Mouse (Mus musculus) cerebellum, adult 2 months (tissue): ENCODE data around the gene Keap1. TPM values are rescaled to one million over a fixed set of nuclear protein-coding genes. Genes with fewer than 3 reads are reported as not detected.
"Not testable (repeated sequence)": the region's sequence is repeated elsewhere in the genome, so short reads cannot be mapped to it uniquely, and the experiment has no call there.

ENCODE experiments used
- DNase-seq, 2 experiments: peaks; one replicate each; pipeline ENCODE4 v3.0.0; 2021
- H3K27ac ChIP-seq: fragments of 200-500 bp; 2 replicates; pipeline ENCODE4 v1.5.1; 2012; ENCODE audit warnings: low read length, control low read depth, inconsistent platforms; ENCODE audit not compliant: insufficient read depth
- H3K27me3 ChIP-seq: fragments of 200-500 bp; 2 replicates; pipeline ENCODE4 v1.6.1; 2012; ENCODE audit warnings: inconsistent platforms, mild to moderate bottlenecking, low read length, moderate library complexity; ENCODE audit not compliant: control insufficient read depth, insufficient read depth
- H3K4me1 ChIP-seq: fragments of 200-500 bp; 2 replicates; pipeline ENCODE4 v1.6.1; 2011; ENCODE audit warnings: low read length; ENCODE audit not compliant: control insufficient read depth, insufficient read depth
- H3K4me3 ChIP-seq: fragments of 200-500 bp; replicated peaks from 2 replicates; pipeline ENCODE3; 2011; ENCODE audit warnings: mild to moderate bottlenecking, low read depth, low read length, control low read depth; ENCODE audit not compliant: insufficient read depth
- CTCF ChIP-seq: fragments of 200-500 bp; IDR thresholded peaks from 2 replicates; pipeline ENCODE4 v1.5.1; 2011; ENCODE audit warnings: low read depth, mild to moderate bottlenecking, control low read depth, low read length, moderate library complexity, borderline replicate concordance; ENCODE audit not compliant: insufficient read depth
- POLR2A ChIP-seq: fragments of 200-500 bp; IDR thresholded peaks from 2 replicates; pipeline ENCODE4 v1.6.1; 2011; ENCODE audit warnings: low read length, control low read depth, borderline replicate concordance; ENCODE audit not compliant: insufficient read depth
- whole genome bisulfite sequencing: fragments of 180-500 bp; shearing (Covaris S2); methylation state at CpG from one replicate; pipeline ENCODE4 v1.1.7; 2018; 5-methylcytosine and 5-hydroxymethylcytosine counted together
- polyA plus RNA-seq: library from polyadenylated mRNA; depleted of rRNA; stranded (reverse); fragments of >200 nt; gene quantifications from 2 replicates; pipeline ENCODE4 v1.2.3, GENCODE M21; 2012

The Keap1 gene
- polyA plus RNA-seq, 1 experiment, result 60.5 TPM

- TF ChIP-seq CTCF (no peak), POLR2A (no peak)
- DNase-seq, result no peak
- Histone ChIP-seq H3K27me3 (no peaks in the 10 kb centered on the region), H3K4me3 (no peak overlapping the region), H3K27ac (no peak overlapping the region), H3K4me1 (no peaks in the 10 kb centered on the region)
- WGBS, result 71% methylated on average over 8 of the region's 8 CpGs
These were observed 37.1 kb upstream of the Keap1 start for GRCm38 (mm10) chr9:21276307-21276706.

- H3K27me3 ChIP-seq, result no peaks in the 10 kb centered on the region
- no peak overlapping the region for H3K27ac ChIP-seq
- WGBS, result 86% methylated on average over 12 of the region's 12 CpGs
These were observed 36.6 kb upstream of the Keap1 start for GRCm38 (mm10) chr9:21275727-21276126.

GRCm38 (mm10) chr9:21275013-21275710 is 36.0 kb upstream of the Keap1 start:
- no peaks in the 10 kb centered on the region for H3K27me3 ChIP-seq
- no peak overlapping the region for H3K27ac ChIP-seq
- H3K4me3 ChIP-seq, result no peak overlapping the region
- TF ChIP-seq POLR2A (no peak), CTCF (no peak)
- no peaks in the 10 kb centered on the region for H3K4me1 ChIP-seq
- 70% methylated on average over 7 of the region's 7 CpGs for WGBS
- no peak for DNase-seq

More at GRCm38 (mm10) chr9:21275727-21276126, 36.6 kb upstream of the Keap1 start:
- no peaks in the 10 kb centered on the region for H3K4me1 ChIP-seq
- TF ChIP-seq POLR2A (no peak), CTCF (no peak)
- no peak overlapping the region for H3K4me3 ChIP-seq
- no peak for DNase-seq

GRCm38 (mm10) chr9:21274336-21274735 is 35.2 kb upstream of the Keap1 start:
- 85% methylated on average over 3 of the region's 3 CpGs for whole genome bisulfite sequencing
- no peaks in the 10 kb centered on the region for H3K4me1 ChIP-seq
- TF ChIP-seq CTCF (no peak), POLR2A (no peak)
- no peak for DNase-seq
- no peak overlapping the region for H3K27ac ChIP-seq
- H3K27me3 ChIP-seq, result no peaks in the 10 kb centered on the region
- no peak overlapping the region for H3K4me3 ChIP-seq

- TF ChIP-seq CTCF (no peak), POLR2A (no peak)
- H3K27ac ChIP-seq, result no peak overlapping the region
- WGBS, result 63% methylated on average over 7 of the region's 7 CpGs
- H3K27me3 ChIP-seq, result no peaks in the 10 kb centered on the region
- H3K4me3 ChIP-seq, result no peak overlapping the region
- no peaks in the 10 kb centered on the region for H3K4me1 ChIP-seq
- no peak for DNase-seq
These were observed 34.5 kb upstream of the Keap1 start for GRCm38 (mm10) chr9:21273520-21274228.

- 79% methylated on average over 8 of the region's 8 CpGs for WGBS
- no peaks in the 10 kb centered on the region for H3K27me3 ChIP-seq
- no peak overlapping the region for H3K27ac ChIP-seq
- DNase-seq, result no peak
- H3K4me1 ChIP-seq, result no peaks in the 10 kb centered on the region
- no peak for TF ChIP-seq POLR2A
- no peak for TF ChIP-seq CTCF
- no peak overlapping the region for H3K4me3 ChIP-seq
These were observed 33.9 kb upstream of the Keap1 start for GRCm38 (mm10) chr9:21273094-21273493.

GRCm38 (mm10) chr9:21272391-21272790 is 33.2 kb upstream of the Keap1 start:
- TF ChIP-seq CTCF (no peak), POLR2A (no peak)
- Histone ChIP-seq H3K4me1 (no peaks in the 10 kb centered on the region), H3K4me3 (no peak overlapping the region), H3K27me3 (no peaks in the 10 kb centered on the region), H3K27ac (no peak overlapping the region)
- no peak for DNase-seq
- 86% methylated on average over 9 of the region's 9 CpGs for WGBS

- WGBS, result 73% methylated on average over 5 of the region's 5 CpGs
- DNase-seq, H3K4me1 ChIP-seq, H3K27ac ChIP-seq, H3K27me3 ChIP-seq, H3K4me3 ChIP-seq: not testable (repeated sequence)
These were observed 30.4 kb upstream of the Keap1 start for GRCm38 (mm10) chr9:21269590-21269989.
